Mouse (Mus musculus) MEL (cell line): Measurements from ENCODE around the gene Tubb3.

Experiments
- CHD2 ChIP-seq: IDR thresholded peaks from 2 replicates; pipeline ENCODE4 v1.6.1; 2011; ENCODE audit warnings: low read length, improper control_type of control experiment
- CTCF ChIP-seq, 3 experiments: IDR thresholded peaks in 2 of 3; conservative IDR thresholded peaks in 1 of 3; 2 replicates each; pipeline ENCODE4 v1.5.1; 2011 to 2012; ENCODE audit warnings: low read length in 3 of 3, low read depth in 2 of 3, mild to moderate bottlenecking in 2 of 3, improper control_type of control experiment in 1 of 3, inconsistent platforms in 1 of 3, mixed read lengths in 1 of 3, moderate library complexity in 1 of 3; ENCODE audit not compliant: control insufficient read depth in 1 of 3, insufficient read depth in 1 of 3, poor library complexity in 1 of 3, severe bottlenecking in 1 of 3
- E2F4 ChIP-seq: IDR thresholded peaks from 2 replicates; pipeline ENCODE4 v1.6.1; 2011; ENCODE audit warnings: low read depth, low read length, improper control_type of control experiment, borderline replicate concordance
- JUND ChIP-seq: IDR thresholded peaks from 2 replicates; pipeline ENCODE4 v1.6.1; 2011; ENCODE audit warnings: low read depth, mild to moderate bottlenecking, improper control_type of control experiment, low read length
- MAFK ChIP-seq: IDR thresholded peaks from 2 replicates; pipeline ENCODE4 v1.6.1; 2011; ENCODE audit warnings: low read depth, mild to moderate bottlenecking, low read length, improper control_type of control experiment, borderline replicate concordance
- MAX ChIP-seq: IDR thresholded peaks from 2 replicates; pipeline ENCODE4 v1.6.1; 2011; ENCODE audit warnings: low read length, improper control_type of control experiment
- MEF2A ChIP-seq: IDR thresholded peaks from 2 replicates; pipeline ENCODE4 v1.6.1; 2014; ENCODE audit warnings: low read depth, mild to moderate bottlenecking, inconsistent platforms, low read length, improper control_type of control experiment; ENCODE audit not compliant: poor library complexity, insufficient replicate concordance, severe bottlenecking; ENCODE audit errors: extremely low read depth
- MYC ChIP-seq: IDR thresholded peaks from 2 replicates; pipeline ENCODE4 v1.6.1; 2011; ENCODE audit warnings: low read depth, mild to moderate bottlenecking, low read length, improper control_type of control experiment, moderate library complexity
- POLR2A ChIP-seq, 2 experiments: IDR thresholded peaks; 2 replicates each; pipeline ENCODE4 v1.6.1; 2011 to 2012; ENCODE audit warnings: low read length in 2 of 2, mild to moderate bottlenecking in 2 of 2, control low read depth in 1 of 2, improper control_type of control experiment in 1 of 2, low read depth in 1 of 2, moderate library complexity in 1 of 2; ENCODE audit not compliant: control insufficient read depth in 1 of 2, insufficient read depth in 1 of 2, poor library complexity in 1 of 2
- ZC3H11A ChIP-seq: IDR thresholded peaks from 2 replicates; pipeline ENCODE4 v1.6.1; 2012; ENCODE audit warnings: low read depth, mild to moderate bottlenecking, inconsistent platforms, low read length, improper control_type of control experiment

GRCm38 (mm10) chr8:123411246-123411645 is at the start of gene Tubb3:
- no peak for TF ChIP-seq CTCF (IDR thresholded peaks at IDR 0.05 in 2 of 3, conservative IDR thresholded peaks at IDR 0.05 in 1 of 3; ENCODE audit: control insufficient read depth in 1 of 3, insufficient read depth in 1 of 3, low read depth in 2 of 3, low read length in 3 of 3, poor library complexity in 1 of 3, severe bottlenecking in 1 of 3)
- no peak for TF ChIP-seq MAFK
- TF ChIP-seq MYC, result no peak
- peak in 1 of 2 experiments; percentile 32; a peak in 1 of 4 replicates for TF ChIP-seq POLR2A (IDR thresholded peaks at IDR 0.05; ENCODE audit: control insufficient read depth in 1 of 2, insufficient read depth in 1 of 2, low read depth in 1 of 2, low read length in 2 of 2, poor library complexity in 1 of 2)
- TF ChIP-seq CHD2, result no peak
- TF ChIP-seq JUND, result no peak
- TF ChIP-seq E2F4, result no peak
- no peak for TF ChIP-seq MAX
- TF ChIP-seq MEF2A, result no peak
- no peak for TF ChIP-seq ZC3H11A
